Mouse (Mus musculus) frontal cortex, postnatal 10 days (tissue): Measurements from ENCODE around the gene Msh4.
"Not testable (repeated sequence)": the region's sequence is repeated elsewhere in the genome, so short reads cannot be mapped to it uniquely, and the experiment has no call there.

ENCODE experiments used
- DNase-seq, 2 experiments: peaks; one replicate each; pipeline ENCODE4 v3.0.0; 2022; ENCODE audit warnings: low spot score in 2 of 2, mixed read lengths in 1 of 2

The Msh4 gene

DNA sequence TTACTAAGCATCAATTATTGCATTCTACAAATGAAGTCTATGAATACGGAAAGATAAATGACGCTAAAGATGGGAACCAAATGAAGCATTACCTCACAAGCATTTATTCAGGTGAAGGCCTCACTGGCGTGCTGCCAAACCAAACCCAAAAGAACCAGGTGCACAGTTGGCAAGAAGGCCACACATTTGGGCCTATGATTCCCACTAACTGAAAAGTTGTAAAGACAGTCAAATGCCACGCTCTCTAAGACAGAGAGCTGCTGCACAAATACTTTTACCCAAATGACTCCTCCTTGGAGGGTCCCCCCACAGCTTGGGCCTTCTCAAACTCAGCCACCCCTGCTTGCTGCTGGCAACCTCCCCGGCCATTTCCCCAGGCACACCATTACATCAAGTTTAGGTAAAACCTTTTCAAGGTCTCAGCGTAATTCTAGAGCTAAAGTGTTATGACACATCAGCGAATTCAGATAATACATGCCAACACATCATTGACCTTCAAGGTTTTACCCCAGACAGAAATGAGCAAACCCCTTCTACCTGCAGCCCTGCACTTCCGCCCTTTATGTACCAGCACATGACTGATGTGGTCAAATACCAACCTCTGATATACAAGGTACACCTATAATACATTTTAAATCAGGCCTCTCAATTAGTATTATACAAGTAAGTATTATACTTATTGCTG is 5.4 kb upstream of the Msh4 start:
- DNase-seq: no peak

DNA sequence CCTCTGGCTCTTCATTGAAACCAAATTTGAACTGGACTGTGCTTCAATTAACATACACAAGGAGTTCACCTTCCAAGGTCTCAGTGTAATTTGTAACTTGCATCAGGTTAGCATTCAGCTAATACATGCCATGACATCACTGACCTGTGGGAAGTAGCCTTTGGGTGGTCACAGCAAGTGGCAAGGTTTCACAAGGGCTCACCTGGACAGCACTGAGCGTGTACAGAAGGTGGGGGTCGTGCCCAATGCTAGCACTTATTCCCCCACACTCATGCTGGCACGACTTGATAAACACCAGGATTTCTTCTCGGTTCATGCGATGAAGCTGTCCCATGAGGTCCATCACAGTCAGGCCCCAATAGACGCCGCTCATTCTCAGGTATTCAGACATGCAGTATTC is 4.6 kb upstream of the Msh4 start:
- no peak for DNase-seq

- no peak for DNase-seq
Measured at GRCm38 (mm10) chr3:153908919-153909318, 3.0 kb upstream of the Msh4 start.

- no peak for DNase-seq
Measured at GRCm38 (mm10) chr3:153905251-153906135, 445 bp downstream of the Msh4 start.

- DNase-seq: peak in 1 of 2 experiments; percentile 34
Measured at GRCm38 (mm10) chr3:153904586-153904985, 1.4 kb downstream of the Msh4 start.

- no peak for DNase-seq
Measured at GRCm38 (mm10) chr3:153902595-153902994, 3.3 kb downstream of the Msh4 start.

DNA sequence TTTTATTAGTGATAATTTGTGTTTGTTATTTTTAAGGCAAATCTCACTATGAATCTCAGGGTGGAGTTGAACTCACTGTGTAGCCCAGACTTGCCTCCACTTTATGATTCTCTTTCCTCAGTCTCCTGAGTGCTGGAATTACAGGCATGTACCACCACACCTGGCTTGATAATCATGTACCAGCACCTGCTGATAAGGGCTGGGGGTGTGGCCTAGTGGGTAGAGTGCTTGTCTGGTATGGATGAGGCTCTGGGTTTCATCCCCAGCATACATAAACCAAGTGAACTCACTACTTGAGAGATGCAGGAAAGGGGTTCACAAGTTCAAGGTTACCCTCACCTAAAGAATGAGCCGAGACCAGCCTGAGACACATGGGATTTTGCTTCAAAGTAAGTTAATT is 4.0 kb downstream of the Msh4 start:
- DNase-seq: no peak

DNA sequence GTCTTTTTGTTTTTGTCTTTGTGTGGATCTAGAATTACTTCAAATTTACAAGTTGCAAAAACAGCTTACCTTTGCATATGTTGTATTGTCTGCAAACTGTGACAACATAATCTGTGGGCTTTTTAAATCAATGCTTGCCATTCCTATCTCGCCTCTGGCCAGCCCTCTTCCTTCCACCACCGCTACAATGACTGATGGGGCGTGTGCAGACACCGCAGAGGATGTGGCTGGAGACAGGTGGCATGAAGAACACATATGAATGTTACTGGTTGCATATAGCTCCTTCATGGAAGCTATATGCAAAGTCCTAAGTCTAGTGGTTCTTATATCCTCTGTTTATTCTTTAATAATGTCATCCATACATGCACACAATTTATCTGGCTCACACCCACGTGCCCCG is 8.7 kb downstream of the Msh4 start:
- DNase-seq: no peak

DNA sequence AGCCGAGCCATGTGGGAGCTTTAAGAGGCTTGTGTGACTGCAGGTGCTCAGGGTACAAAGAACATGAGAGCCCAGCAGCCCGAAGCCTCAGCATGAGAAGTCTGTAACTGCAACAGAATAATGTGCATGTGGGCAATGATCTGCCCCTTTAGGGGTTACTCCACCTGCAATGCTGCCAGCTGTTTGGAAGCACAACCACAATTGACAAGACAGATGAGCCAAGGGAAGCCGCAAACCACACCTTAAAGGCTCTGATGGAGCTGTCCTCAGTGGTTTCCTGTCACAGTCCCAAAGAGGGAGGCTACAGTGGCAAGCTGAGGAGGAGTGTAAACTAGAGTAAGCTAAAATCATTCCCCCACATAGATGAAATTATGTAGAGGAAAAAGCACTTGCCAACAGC is 10.5 kb downstream of the Msh4 start:
- no peak for DNase-seq

- DNase-seq: no peak
Measured at GRCm38 (mm10) chr3:153889188-153889781, 16.7 kb downstream of the Msh4 start.

DNA sequence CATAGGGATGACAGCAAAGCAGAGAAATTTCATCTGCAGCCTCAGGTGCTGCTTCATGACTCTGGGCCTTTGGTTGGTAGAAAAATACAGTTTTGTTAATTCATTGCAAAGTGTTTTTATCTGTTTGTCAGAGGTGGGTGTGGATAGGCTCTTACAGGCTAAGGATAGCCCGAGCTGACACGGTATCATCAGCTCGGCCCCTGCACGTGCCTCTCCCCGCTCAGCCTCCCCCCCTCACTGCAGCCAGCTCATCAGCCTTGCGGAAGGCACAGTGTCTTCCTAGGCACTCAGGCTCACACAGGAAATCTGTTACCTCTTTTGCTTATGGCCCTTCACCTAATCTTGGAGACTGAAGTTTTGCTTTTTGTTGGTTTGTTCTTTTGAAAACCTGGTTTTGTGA is 17.8 kb downstream of the Msh4 start:
- DNase-seq: no peak

GRCm38 (mm10) chr3:153886296-153886695 is 19.6 kb downstream of the Msh4 start:
- DNase-seq: no peak

- no peak for DNase-seq
Measured at GRCm38 (mm10) chr3:153871396-153871795, 34.5 kb downstream of the Msh4 start.

- DNase-seq: no peak
Measured at GRCm38 (mm10) chr3:153867149-153868136, 38.5 kb downstream of the Msh4 start.

DNA sequence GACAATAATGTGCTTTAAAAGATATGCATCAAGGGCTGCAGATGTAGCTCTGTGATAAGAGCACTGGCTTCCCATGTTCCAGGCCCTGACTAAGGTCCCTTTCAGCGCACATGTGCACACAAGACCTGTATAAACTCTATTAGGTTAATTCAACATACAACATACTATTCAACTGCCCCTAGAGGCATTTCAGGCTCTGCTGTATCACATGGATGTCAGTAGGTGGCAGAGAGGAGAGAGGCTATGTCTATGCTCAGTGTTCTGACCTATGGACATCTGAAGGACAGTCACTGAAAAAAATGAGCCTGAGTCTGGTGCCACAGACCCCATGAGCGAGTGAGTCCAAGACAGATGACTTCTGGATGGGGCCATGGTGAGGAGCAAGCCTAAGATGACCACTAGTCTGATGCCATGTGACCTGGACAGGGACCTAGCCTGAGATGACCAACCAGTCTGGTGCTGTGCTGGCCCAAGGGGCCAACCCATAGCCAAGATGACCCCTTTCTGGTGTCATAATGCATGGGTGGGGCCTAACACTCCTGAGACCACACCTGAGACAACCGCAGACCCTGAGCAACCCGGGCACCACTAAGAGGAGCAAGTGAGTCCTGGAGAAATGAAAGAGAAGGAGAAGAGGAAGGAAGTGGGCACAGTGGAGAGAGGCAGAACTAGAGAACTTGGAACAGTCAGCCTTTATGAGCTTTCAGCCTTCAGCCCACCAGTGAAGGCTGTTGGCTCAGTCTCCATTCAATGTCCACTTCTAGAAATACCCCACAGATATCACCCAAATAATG is 41.1 kb downstream of the Msh4 start:
- no peak for DNase-seq

DNA sequence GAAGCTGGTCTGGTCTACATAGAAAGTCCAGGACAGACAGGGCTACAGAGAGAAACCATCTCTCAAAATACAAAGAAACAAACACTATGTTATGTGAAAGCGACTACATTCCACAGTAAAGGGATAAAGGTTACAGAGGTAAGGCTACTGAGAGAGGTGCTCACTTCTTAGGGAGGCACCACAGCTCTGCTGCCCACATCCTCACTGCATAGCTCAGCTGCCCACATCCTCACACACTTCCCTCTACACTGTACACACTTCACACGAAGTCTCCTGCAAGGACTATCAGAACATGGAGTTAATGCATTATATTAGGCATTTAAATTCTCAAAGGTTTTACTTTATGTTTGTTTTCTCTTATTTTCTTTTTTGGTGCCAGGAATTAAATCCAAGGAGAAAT is 42.1 kb downstream of the Msh4 start:
- no peak for DNase-seq

DNA sequence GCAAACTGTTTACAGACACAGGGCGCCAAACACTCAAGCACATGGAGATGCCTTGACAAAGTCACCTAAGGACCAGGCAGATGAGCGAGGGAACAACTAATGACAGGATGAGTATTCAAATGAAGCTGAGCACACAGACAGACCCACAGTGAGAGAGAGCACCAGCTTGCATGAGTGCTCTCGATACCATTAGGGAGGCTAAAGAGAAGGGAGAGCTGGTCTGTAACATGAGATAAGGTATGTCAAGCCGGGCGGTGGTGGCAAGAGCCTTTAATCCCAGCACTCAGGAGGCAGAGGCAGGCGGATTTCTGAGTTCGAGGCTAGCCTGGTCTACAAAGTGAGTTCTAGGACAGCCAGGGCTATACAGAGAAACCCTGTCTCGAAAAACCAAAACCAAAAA is 45.5 kb downstream of the Msh4 start:
- DNase-seq: not testable (repeated sequence)

GRCm38 (mm10) chr3:153858350-153859001 is 47.5 kb downstream of the Msh4 start:
- DNase-seq: no peak

DNA sequence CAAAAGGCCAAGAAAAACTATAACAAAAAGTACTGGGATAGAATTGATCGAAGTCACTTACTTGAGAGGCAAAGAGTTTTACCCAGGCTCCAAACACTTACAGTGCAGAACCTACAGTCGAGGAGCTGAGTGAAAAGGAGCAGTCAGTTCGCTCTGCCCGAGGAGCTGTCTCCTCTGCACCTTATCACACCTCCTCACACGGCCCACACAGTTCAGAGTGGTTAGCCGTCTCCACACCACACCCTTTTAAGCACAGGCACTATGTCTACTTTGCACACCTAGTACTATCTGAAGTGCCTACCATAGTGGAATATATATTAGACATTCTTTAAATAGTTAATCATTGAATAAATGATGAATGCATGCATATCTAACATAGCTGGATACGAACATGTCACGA is 53.7 kb downstream of the Msh4 start:
- no peak for DNase-seq

- DNase-seq: no peak
Measured at GRCm38 (mm10) chr3:153850759-153851158, 55.2 kb downstream of the Msh4 start.
